Mouse (Mus musculus): ENCODE measurements around the gene Fbxo28. TPM values are rescaled to one million over a fixed set of nuclear protein-coding genes. Genes with fewer than 3 reads are reported as not detected.

Gene Fbxo28
- polyA plus RNA-seq, 1 experiment from 2014 or later: 20.3 TPM

DNA sequence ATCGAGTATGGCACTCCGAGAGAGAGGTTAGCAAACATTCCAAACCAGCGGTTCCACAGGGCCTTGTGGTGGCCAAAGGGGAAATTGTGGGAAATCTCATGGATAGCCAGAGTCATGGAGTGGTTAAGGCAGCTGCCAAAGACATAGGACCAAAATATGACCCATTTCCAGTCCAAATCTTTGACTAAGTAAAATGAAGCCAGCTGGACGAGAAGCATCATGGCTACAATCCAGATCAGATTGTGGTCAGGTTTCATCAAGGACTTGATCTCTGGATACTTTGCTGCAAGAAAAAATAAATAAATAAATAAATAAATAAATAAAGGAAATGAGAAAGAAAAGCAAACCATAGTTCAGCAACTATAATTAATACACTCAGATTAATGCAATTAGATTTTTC is 62.0 kb downstream of the Fbxo28 start:
- peaks cover 35% of the 10 kb centered on the region for H3K4me1 ChIP-seq
- no peaks in the 10 kb centered on the region for H3K9me3 ChIP-seq (replicated peaks)
- H3K36me3 ChIP-seq: peaks cover 50% of the 10 kb centered on the region
- H3K27ac ChIP-seq: no peak overlapping the region
- no peak for DNase-seq (ENCODE audit: low spot score)
- 94% methylated on average over 4 of the region's 4 CpGs for WGBS
- no peaks in the 10 kb centered on the region for H3K27me3 ChIP-seq (ENCODE audit: low read depth, poor library complexity, severe bottlenecking)
- no peak overlapping the region for H3K4me3 ChIP-seq

DNA sequence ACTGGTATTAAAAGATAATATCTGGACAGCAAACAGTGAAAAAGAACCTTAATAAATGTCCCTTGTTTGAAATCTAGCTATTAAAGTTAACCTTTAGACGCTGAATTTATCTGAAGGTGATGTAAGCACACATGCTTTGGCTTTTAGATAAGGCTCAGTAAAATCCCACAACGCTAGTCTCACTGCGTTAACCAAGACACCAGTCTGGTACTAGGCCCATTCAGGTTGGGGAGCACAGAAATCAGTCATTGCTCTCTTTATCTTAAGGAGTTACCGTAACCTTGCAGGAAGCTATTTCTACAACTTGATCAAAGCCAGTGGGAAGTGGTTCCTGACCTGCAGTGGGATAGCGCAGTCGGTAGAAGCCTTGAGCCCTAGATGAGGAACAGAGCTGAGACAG is 66.3 kb downstream of the Fbxo28 start:
- 94% methylated on average over 6 of the region's 6 CpGs for WGBS
- Histone ChIP-seq H3K4me1 (peaks cover 4% of the 10 kb centered on the region), H3K36me3 (peaks cover 65% of the 10 kb centered on the region), H3K27me3 (ENCODE audit: low read depth, poor library complexity, severe bottlenecking) (no peaks in the 10 kb centered on the region), H3K27ac (no peak overlapping the region), H3K4me3 (no peak overlapping the region), H3K9me3 (replicated peaks) (no peaks in the 10 kb centered on the region)
- DNase-seq (ENCODE audit: low spot score): no peak

DNA sequence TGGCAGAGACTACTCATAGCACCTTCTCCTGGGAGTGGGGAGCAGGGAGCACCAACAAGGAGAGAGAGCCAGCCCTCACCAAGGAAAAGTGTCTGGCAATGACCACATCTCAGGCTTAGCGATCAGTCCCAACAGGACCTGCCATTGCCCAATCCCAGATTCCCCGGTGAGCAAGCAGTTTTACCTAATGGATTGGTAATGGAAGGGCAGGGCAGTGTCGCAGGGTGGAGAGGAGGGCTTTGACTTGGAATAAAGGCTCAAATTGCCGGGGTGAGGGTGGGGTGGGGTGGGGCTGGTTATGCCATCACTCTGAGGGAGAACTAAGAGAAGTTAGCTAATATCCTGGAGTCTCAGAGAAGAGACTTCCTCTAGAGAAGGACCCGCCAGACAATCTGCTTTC is 69.8 kb downstream of the Fbxo28 start:
- H3K36me3 ChIP-seq: peaks cover 37% of the 10 kb centered on the region
- WGBS: 81% methylated on average over 5 of the region's 5 CpGs
- DNase-seq (ENCODE audit: low spot score): no peak
- no peak overlapping the region for H3K27ac ChIP-seq
- H3K4me1 ChIP-seq: peaks cover 6% of the 10 kb centered on the region; the same call in 1 of the 2 replicates
- no peaks in the 10 kb centered on the region for H3K9me3 ChIP-seq (replicated peaks)
- H3K4me3 ChIP-seq: no peak overlapping the region
- no peaks in the 10 kb centered on the region for H3K27me3 ChIP-seq (ENCODE audit: low read depth, poor library complexity, severe bottlenecking)

DNA sequence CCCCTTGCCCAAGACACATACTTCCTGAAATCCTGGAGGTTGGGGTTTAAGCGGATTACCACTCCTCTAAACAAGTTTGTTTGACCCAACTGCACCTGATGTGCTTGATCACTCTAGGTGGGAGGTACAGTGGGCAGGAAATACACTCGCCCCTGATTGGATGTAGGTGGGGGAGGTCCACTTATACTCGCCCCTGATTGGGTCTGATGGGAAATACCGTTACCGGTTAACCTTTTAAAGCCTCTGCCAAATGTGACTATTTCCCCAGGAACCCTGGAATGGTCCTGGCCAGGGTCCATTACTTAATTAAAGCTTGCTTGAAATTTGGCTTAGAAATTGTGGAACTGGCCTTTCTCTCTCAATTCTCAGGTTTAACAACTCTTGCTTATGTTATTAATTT is 70.3 kb downstream of the Fbxo28 start:
- 89% methylated on average over 5 of the region's 5 CpGs for WGBS

DNA sequence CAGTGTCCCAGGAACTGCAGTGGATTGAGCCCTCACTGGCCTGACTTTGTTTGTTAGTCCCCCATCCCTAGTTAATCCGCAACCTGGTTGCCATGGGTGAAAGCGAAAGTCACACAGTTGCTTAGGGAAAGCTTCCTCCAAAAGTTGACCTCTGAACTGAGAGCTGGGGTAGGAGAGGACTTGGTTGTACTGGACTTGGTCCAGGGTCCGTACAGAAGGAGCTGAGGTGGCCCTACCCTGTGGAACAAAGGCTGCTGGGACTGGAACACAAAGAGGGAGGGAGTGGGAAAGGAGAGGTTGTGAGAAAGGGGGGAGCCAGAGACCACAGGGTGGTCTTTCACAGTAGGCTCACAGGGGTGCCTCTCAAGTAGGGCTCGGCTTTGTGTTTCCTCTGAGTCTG is 73.1 kb downstream of the Fbxo28 start:
- no peak overlapping the region; the same call in 1 of the 2 replicates for H3K27ac ChIP-seq
- WGBS: 74% methylated on average over 4 of the region's 4 CpGs
- no peak for DNase-seq (ENCODE audit: low spot score)

More for the DNA sequence above, 70.3 kb downstream of the Fbxo28 start:
- Histone ChIP-seq H3K4me3 (no peak overlapping the region), H3K36me3 (peaks cover 32% of the 10 kb centered on the region), H3K27ac (no peak overlapping the region), H3K27me3 (ENCODE audit: low read depth, poor library complexity, severe bottlenecking) (no peaks in the 10 kb centered on the region), H3K9me3 (replicated peaks) (no peaks in the 10 kb centered on the region), H3K4me1 (peaks cover 6% of the 10 kb centered on the region; the same call in 1 of the 2 replicates)
- DNase-seq (ENCODE audit: low spot score): no peak

DNA sequence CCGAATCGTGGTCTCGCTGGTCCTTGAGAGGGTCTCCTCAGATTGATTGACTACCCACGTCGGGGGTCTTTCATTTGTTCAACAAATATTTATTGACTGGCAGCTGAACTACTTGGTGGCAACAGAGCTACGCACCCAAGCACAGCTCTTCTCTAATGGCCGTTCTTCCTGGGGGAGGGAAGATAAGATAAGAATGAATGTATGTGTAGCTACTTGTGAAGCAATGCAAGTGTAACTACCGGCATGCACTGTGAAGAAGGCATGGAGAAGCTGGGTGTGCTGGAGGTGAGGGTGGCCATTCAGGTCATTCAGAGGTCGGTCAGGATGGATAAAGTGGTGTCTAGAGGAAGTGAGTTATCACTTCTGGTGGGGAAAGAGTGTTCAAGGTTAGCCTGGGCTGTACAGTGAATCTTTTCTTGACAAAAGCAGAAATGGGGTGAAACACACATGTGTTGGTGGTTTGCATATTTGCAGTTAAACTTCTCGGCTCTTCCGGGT is 75.4 kb downstream of the Fbxo28 start:
- 93% methylated on average over 11 of the region's 11 CpGs for WGBS
- Histone ChIP-seq H3K27ac (no peak overlapping the region), H3K4me1 (peaks cover 4% of the 10 kb centered on the region; the same call in 1 of the 2 replicates), H3K4me3 (no peak overlapping the region), H3K9me3 (replicated peaks) (no peaks in the 10 kb centered on the region), H3K27me3 (ENCODE audit: low read depth, poor library complexity, severe bottlenecking) (no peaks in the 10 kb centered on the region), H3K36me3 (no peaks in the 10 kb centered on the region)
- no peak for DNase-seq (ENCODE audit: low spot score)

More for the DNA sequence above, 73.1 kb downstream of the Fbxo28 start:
- H3K36me3 ChIP-seq: peaks cover 11% of the 10 kb centered on the region; the same call in 1 of the 2 replicates
- H3K4me1 ChIP-seq: peaks cover 6% of the 10 kb centered on the region; the same call in 1 of the 2 replicates
- no peaks in the 10 kb centered on the region for H3K9me3 ChIP-seq (replicated peaks)
- H3K4me3 ChIP-seq: no peak overlapping the region
- H3K27me3 ChIP-seq (ENCODE audit: low read depth, poor library complexity, severe bottlenecking): no peaks in the 10 kb centered on the region

Other genes starting within 250 kb of the Fbxo28 start
- gene Srp9, start 216.9 kb downstream of the Fbxo28 start, polyA plus RNA-seq (2016; fragmentation: Nextera tagmentation; extraction: Ambion mirVana): 168 TPM in 2 replicates
- gene Vmn1r1, start 177.1 kb downstream of the Fbxo28 start, polyA plus RNA-seq (2016; fragmentation: Nextera tagmentation; extraction: Ambion mirVana): not detected in 2 replicates
- 65.1 and 65.5 TPM in 2 replicates for gene Degs1, start 58.8 kb downstream of the Fbxo28 start, polyA plus RNA-seq (2016; fragmentation: Nextera tagmentation; extraction: Ambion mirVana)
- gene Trp53bp2, start 67.5 kb upstream of the Fbxo28 start, polyA plus RNA-seq (2016; fragmentation: Nextera tagmentation; extraction: Ambion mirVana): 34.3 and 37.1 TPM in 2 replicates
- 65.2 and 86.5 TPM in 2 replicates for gene Capn2, start 176.0 kb upstream of the Fbxo28 start, polyA plus RNA-seq (2016; fragmentation: Nextera tagmentation; extraction: Ambion mirVana)
- 0.06 TPM in 1 of 2 replicates, not detected in the other for gene Capn8, start 223.4 kb upstream of the Fbxo28 start, polyA plus RNA-seq (2016; fragmentation: Nextera tagmentation; extraction: Ambion mirVana)

All from limb, embryonic 10.5 days (tissue).